Mouse (Mus musculus): ENCODE measurements around the gene AC124108.1.

Gene AC124108.1

DNA sequence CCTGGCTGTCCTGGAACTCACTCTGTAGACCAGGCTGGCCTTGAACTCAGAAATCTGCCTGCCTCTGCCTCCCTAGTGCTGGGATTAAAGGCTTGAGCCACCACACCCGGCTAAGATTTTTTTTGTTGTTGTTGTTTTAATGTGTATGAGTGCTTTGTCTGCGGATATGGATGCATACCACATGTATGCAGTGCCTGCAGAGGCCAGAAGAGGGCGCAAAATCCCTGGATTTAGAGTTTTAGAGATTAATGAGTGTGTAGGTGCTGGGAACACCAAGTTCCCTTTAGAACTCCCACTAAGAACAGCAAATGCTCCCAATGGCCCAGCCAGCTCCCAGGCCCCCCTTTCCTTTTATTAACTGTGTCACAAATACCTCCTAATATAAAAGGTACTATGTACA lies 25.4 kb upstream of the AC124108.1 start:
- peak; percentile 43 for DNase-seq

DNA sequence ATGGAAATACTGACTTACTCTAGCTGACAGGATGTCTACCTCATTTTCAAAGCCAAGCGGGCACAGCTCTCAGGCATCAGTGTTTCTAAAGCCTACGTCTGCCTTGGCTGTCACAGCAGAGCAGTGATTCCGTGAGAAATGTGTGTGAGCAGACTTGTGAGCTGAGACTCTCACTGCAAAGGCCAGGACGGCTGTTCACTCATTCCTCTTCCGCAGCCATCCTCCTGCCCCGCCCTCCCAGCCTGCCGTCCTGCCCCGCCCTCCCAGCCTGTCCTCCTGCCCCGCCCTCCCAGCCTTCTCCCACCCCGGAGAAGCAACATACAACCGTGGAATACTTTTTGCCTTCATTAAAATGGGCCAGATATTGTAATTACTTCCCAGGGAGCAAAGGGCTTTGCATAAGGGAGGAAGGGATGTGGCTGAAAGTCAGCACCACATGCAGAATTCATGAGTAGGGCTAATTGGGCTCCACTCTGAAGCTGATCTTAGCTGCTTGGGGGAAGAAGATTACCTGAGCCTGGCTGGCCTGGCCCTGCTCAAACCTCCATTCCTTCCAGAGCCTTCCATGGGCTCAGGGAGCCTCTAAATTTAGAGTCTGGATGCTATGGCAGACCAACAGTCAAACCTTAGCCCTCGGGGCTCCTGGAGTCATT lies 23.0 kb upstream of the AC124108.1 start:
- peak; percentile 47 for DNase-seq

DNA sequence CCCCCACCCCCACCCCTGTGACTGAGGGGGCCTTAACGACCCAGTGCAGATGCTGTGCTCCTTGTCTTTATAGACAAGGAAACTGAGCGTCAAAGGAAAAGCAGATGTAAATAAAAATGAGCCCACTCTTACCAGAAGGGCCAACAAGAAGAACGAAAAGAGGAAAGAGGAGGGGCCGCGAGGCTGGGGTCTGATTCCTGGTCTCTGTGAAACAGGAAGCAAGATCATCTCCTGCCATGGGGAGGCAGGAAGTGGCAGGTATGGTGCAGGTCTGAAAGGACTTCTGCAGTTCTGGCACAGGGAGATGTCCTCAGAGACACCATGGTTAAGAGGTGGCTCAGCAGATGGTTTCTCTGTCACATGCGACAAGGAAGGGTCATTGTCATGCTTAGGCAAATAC lies 20.6 kb upstream of the AC124108.1 start:
- DNase-seq, result no peak

DNA sequence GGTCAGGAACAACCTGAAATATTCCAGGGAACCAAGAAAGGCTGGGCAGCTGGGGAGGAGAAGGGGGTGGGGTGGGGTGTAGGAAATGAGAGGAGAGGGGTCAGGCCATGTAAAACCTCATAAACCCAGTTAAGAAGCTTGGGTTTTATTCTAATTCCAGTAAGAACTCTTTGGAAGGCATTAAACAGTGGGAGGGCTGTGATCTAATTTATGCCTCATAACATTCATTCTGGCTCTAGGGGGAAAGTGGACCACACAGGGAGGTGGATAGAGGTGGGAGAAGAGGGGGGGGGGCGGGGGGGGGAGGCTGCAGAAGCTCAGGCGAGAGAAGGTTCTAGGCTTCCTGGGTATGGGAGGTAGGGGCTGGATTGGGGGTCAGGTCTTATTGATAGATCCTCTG lies 19.6 kb upstream of the AC124108.1 start:
- no peak for DNase-seq

DNA sequence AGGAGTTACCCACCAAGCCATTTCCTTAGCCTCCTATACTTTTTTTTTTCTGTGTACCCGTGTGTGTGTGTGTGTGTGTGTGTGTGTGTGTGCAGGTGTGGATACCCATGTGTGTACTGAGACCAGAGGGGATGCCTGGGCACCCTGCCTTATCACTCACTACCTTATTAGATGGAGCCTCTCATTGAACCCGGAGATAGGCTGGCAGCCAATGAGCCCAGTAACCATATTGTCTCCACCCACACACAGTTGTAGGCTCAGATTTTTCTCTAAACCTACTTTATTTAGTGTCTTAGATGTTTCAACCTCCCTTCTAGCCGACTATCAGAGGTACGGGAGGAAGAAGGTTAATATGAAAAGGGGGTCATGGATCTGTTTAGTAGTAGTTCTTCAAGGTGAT lies 5.0 kb upstream of the AC124108.1 start:
- no peak for DNase-seq

DNA sequence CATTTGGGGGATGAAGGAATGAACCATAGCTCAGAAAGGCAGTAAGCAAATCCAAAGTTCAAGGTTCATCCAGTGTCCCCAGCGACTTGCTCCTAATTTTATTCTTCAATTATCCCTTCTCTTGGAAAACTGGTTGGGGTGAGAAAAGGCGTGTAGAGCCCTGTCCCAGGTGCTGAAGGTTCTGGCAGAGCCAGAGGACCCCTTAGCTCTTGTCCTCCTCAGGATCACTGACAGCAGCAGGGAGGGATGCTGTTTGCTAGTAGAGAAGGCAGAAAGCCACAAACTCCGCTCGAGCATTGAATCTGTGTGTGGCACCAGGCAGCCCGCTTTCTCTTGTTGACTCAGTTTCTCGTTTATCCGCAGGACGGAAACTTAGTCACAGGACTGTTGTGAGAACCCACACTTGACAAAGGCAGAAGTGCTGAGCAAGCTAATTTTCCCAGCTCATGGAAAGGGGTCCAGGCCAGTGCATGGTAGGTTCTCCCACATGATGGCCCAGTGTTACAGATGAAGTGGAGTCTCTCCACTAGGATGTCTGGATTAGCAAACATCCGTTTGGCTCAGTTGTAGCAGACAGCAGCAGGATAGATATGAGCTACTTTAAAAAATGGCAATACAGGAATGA lies 2.7 kb upstream of the AC124108.1 start:
- DNase-seq, result no peak

DNA sequence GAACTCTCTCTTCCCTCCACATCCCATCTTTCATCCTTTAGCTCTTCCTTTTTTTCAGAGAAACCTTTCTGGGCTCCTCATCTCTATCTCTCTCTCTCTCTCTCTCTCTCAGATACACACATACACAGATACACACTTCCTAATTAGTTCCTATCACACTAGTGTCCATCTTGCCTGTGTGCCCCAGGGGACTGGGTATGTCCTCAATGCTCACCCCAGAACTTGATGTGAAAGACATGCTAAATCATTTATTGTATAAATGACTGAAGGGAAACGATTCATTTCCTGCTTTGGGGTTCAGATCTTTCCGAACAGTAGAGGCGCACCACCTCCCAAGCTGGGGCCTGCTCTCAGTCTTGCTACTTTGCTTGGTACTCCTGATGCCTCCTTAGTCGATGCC lies 2.0 kb upstream of the AC124108.1 start:
- DNase-seq, result no peak

DNA sequence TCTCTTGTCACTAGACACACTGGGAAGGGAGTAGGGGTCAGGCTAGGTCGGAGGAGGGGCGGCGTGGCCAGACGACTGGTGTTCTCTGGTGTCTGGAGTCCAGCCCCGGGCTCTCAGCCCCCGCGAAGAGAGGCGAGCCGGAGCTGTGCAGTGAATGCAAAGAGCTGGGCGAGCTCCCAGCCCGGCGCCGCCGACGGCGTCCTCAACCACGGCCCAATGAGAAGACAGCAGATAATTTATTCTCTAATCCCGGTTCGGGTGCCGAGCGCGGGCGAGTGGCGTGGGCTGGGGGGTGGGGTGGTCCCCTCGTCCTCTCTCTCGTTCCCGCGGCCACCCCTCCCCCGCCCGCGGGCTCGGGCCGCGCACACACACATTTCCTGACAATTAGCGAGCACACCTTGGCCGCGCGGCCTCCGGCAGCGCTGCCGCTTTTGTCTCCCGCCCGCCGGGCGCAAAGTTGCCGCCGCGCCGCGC lies 1.2 kb upstream of the AC124108.1 start:
- DNase-seq, result no peak

DNA sequence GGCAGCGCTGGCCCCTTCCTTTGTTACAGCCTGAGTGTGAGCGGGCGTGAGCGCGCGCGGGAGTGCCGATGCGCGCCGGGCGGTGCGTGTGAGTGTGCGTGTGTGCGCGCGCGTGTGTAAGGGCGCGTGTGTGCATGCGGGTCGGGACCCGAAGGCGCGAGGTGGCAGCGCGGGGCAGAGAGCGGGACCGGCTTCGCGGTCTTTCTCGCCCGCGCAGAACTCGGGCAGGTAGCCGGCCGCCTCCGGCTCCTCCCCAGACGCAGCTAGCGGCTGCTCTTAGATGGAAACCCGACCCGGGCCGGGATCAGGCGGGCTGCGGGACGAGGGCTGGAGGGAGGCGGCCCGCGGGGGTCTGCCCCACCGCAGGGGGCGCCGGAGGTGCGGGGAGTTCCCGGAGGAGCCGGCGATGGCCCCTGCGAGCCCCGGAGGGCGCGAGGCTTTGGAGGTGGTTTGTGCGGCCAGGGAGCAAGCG lies 600 bp upstream of the AC124108.1 start:
- DNase-seq, result no peak

DNA sequence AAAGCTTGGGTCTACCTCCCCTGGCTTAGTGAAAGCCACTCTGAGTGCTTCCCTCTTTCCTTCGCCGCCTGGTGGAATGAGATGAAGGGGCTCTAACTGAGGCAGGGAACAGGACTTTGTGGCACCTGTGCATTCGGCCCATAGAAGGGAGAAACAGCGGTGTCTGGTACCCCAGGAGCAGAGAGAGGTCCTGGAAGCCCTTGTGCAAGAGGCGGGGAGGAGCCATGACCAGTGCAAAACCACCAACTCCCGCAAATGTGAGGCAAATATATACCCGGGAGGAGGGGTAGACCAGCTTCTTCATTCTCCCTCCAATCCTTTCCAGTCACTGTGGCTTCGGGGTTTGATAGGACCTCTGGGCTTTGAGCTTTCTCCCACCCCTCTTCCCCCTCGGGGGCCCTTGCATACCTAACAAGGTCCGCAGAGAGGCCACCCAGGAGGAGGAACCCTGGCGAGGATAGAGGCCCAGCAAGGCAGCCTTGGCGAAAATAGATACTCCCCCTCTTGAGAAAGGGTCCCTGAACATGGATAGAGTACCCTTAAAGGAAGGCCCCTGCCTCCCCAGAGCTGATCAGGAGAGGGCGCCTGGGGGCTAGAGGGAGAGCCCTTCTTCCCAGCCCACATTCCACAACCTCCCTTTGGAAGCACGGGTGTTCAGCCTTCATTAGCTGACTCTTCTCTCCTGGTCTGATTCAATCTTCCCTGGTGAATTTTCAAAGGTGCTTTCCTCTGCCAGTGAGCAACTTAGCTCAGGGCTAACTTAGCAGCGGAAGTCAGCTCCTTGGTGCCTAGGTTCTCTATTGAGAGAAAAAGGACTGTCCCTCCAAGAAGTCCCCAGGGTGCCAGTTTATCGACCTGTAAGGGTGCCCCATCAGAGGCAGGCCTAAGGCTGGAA lies 776 bp downstream of the AC124108.1 start:
- DNase-seq, result no peak

DNA sequence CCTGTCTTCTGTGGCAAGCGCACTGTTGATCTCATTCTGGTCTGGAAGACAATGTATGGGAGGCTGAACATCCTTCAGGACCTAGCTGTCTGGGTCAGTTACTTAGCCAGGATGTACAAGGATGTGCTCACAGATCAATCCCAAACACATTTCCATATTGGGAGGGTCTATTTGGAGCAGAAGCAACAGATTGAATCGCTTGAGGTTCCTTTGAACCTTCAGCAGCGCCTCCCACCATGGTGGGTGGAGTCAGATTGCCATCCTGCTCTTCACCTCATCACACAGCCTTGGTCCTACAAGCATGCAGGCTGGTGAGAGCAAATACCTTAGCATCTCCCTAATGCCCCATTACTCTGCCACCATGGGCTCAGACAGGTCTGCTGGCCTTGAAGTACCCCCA lies 2.5 kb downstream of the AC124108.1 start:
- DNase-seq, result no peak

DNA sequence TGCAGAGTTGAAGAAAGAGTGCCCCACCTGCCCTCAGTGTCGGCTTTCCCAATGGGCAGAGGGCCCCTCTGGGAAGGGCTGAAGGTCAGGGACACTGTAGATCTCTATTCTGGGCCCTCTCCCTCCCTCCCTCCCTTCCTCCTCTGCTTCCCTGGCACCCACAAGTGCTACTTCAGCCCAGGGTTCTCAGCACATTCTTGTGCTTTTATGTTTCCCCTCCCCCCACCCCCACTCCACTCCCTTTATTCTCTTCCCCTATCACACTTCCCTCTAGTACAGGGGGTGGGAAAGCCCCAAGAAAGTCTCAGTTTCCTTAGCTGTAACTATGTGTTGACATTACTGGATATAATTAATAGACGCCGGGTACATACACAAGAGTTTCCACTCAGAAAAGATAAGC lies 3.4 kb downstream of the AC124108.1 start:
- no peak for DNase-seq

DNA sequence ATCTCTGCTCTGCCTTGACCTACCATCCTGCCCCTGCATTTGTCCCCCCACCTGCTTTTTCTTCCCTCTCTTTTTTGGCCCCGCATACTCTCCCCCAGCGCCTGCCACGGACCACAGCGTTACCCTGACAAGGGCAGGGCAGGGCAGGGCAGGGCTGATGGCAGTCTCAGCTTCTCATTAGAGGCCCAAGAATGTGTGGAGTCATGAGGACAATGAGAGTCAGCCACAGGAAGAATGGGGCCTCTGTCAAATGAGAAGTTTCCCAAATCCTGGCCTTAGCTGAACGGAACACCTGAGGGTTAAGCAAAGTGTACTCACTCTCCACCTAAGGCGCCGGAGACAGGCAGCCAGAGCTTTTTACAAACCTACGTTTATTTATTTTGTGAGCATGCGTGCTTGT lies 3.8 kb downstream of the AC124108.1 start:
- DNase-seq, result no peak

DNA sequence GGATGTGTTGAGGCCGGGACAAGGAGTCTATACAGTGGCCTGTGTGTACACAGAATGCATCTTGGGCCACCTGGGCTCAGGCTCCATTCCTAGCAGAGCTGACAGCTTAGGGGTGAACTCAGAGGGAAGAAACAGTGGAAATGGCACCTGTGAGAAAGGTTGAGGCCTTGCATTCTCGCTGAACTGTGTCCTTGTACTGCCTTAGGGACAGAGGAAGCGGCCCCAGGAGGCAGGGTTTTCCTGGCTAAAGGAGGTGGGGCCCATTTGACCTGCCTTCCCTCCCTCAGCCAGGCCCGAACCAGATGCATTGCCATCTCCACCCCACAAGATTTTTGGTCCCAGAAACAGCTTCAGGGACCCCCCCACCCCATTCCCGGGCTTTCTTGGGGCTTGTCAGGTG lies 4.4 kb downstream of the AC124108.1 start:
- DNase-seq, result no peak

DNA sequence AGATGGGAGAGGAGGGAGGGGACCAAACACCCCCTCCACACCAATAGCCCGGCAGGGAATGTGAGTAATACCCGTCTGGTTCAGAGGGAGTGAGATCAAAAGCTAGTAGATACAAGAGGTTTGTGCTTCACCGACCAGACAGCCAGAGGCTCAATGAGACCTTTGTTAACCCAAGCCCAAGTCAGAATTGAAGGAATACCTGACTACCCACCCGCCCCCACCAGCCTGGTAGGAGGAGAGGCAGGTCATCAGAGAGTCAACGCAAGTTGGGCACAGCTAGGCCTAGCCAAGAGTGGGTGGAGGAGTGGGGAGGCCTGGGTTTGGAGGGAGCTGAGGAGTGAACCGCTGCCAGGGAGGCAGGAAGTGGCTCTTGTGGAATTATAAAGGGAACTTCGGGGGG lies 5.1 kb downstream of the AC124108.1 start:
- no peak for DNase-seq

DNA sequence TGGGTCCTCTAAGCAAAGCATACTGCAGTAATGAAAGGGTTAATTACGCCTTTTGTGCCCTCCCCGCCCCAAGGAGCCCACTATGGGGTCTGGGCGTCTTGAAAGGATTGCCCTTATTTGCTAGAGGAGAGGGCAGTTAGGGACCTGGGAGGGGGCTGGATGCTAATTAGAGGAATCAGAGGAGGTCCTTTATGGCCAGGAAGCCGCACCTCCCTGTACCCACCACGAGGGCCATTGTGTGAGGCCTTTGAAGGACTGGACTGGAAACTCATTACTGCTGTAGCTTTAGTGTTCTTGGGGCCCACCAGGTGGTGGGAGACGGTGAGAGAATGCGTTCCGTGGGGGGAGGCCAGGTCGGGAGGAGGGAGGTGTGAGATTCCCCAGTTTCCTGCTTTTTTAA lies 6.4 kb downstream of the AC124108.1 start:
- no peak for DNase-seq

DNA sequence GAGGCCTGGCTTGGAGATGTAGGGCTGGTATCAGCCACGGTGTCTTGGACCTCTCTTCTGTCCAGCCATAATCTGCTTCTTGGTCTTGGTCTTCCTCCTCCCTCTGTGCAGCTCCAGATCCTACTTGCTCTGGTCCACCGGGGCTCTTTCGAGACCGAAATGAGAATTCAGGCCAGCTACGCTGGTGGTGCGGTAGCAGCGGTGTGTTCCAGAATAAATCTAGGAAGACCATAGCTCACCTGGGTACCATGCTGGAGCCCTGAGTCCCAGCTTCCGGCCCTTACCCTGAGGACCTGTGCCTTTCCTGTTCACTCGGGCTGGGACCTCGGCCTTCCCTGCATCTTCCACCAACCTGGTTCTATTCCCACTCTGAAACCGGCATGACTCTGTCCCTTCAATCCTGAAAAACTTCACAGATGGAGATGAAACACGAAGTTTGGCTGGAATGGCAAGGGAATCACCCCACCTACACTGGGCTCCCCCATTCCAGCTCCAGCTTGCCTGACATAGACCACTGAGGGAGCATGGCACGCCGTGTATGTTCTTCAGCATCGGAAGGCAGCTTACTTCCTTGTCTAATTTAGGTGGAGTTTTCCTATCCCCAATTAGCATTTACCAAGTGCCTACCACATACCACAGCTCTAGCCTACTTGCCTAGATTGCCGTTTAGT lies 7.3 kb downstream of the AC124108.1 start:
- no peak for DNase-seq

DNA sequence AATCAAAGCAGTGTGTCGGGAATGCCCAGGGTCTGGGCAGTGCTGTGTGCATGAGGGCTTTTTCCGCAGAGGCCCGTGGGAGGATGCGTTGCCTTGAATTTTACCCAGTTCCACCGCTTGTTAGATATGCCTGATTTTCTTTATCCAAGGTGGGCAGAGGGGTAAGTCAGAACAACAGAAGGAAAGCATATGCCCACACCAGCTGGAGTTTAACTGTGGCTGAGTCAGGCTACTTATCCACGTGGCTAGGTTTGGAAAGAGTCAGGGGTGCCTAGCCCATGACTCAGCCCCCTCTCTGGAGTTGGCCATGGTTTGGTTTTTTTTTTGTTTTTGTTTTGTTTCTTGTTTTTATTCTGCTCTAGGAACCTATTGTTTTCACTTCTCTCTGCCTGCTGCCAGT lies 8.0 kb downstream of the AC124108.1 start:
- DNase-seq, result no peak

DNA sequence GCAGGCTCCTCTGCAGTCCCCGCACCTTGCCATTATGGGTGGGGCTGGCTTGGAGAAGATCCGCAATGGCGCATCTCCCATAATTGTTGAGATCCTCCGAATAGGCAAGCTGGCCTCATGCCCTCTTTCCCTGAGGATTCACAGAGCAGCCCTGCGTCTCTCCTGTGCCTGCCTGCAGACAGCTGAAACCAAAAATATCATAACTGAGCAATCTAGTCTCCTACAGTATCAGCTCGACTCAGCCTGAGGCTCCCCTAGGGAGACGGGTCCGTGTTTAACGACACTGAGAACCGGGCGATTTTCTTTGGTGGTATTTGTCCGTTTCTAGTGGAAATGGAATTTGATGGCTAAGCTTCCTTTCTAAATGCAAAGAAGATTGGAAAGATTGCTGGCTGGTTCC lies 8.7 kb downstream of the AC124108.1 start:
- DNase-seq, result no peak

DNA sequence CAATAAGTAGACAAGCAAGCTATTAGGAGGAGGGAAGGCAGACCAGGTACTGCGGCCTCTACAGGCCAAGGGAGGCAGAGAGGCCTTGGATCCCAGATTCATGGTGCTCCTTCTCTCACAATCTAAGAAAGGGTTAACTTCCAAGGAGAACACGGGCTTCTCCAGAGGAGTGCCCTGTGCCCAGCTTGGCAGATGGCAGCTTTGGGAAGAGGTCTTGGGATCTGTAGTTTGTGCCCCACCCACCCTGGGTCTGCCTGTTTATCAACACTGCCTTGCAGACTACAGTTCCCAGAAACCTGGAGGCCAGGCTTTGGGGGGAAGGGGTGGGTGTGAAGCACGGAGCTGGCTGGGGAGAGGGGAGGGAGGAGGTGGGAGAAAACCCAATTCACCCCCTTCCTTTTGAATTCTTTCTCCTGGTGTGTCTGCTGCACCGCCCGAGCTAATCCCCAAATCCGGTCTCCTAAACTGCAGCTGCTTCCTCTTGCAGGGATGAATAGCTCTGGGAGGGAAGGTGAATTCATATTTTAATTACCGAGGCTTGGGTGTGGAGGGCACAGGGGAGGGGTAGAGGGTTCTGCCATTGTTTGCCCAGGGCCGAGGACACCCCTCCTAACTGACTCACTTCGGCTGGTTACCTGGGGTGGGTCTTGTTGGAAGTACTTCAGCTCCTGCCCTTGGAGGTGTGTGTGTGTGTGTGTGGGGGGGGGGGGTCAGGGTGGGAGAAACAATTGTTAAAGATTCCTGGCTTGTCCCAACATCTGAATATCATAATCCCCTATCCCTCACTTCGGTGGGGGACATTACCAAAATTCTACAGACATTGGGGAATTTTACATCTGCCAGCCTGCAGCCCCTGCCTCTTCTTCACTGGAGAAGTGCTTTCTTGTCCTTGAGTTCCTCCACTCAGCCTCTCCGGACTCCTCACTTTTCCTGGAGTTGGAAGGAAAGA lies 9.6 kb downstream of the AC124108.1 start:
- DNase-seq, result no peak

DNA sequence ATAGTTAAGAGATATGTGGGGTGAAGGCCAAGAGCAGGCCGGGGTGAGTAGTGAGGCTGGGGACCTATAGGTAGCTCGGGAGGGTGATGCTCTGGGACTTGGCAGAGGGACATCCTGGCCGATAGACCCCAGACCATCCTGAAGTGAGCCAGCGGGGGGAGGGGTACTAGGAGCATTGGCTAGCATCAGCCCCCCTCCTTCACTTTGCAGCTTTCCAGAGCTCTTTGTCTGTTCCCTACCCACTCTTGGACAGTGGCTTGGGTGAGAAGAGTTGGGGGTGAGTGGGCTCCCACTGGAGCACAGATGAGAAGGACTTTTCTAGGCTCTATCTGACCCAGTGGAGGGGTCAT lies 10.2 kb downstream of the AC124108.1 start:
- DNase-seq, result no peak

DNA sequence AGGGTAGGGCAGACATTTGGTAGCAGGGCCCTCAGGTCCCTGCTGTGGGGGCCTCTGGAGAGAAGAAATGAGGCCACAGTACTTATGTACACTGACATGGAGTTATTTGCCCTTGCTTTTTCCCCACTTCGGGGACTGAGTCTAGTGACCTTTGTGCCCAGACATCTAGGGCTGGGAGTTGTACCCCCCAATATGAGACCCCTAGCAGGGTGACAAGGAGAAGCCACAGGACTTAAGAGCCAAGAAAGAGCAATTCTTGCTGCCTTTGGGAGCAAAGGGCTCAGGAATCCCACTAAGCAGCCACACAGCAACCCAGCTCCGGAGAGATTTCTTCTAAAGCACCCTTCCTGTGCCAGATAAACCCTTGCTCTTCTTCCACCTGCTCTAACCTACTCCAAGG lies 10.7 kb downstream of the AC124108.1 start:
- DNase-seq, result no peak

All from thymus, postnatal 14 days (tissue).